Mouse (Mus musculus) brain, adult 2 months (tissue): Measurements from ENCODE around the gene Stk17b.
"Not testable (repeated sequence)": the region's sequence is repeated elsewhere in the genome, so short reads cannot be mapped to it uniquely, and the experiment has no call there.

ENCODE experiments used
- DNase-seq: peaks from one replicate; pipeline ENCODE4 v3.0.0; 2011; ENCODE audit warnings: low read depth, low spot score

Stk17b gene

DNA sequence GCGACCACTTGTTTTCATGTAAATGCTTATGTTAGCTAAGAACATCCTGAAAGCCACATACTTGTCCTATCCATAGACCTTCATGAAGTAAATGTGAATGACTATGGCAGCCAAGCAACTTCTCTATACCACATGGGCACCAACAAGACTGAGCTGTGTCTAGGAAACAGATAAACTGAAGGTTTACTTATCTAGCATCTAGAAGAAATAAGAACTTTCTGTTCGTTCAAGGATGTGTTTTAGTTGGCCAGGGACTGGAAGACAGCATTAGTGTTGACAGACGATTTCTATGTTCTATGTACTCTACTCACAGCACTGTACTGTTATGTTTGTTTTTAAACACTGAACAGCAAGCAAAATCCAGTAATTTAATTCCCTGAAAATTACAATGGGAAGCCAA lies 2.9 kb downstream of the Stk17b start:
- DNase-seq: no peak

DNA sequence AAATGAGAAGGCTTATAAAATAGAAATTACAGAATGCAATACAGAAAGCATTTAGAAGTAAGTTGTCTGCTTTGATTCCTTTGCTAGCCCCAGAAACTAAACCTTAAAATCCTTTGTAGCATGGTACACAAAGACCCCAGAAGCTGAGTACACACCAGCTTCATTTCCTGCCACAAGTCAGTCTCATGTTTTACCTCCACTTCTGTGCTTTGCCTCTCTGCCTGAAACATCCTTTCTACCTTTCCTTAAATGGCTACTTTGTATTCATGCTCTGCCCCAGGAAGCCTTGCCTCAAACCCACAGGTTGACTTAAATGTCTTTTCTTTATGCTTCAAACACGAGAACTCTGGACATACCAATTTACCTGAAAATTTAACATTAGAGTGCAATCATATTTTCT lies 3.7 kb downstream of the Stk17b start:
- no peak for DNase-seq

GRCm38 (mm10) chr1:53776176-53776905 lies 8.7 kb downstream of the Stk17b start:
- DNase-seq: no peak

DNA sequence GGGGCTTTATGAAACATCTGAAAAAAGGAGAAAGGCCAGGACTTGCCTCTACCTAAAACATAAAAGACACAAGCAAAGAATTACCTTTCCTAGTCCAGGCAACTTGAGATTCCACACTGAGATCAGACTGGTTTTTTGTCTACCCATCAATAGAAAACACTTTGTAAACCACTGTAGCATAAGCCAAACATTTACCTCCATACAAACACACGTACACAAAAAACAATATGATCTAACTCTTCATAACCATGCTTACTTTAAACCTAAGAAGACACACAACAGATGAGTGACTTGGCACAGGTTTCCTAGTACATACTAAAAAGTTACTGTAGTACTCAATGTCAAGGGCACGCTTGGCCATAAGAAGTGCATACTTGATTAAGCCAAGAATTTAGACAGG lies 9.5 kb downstream of the Stk17b start:
- DNase-seq: no peak

DNA sequence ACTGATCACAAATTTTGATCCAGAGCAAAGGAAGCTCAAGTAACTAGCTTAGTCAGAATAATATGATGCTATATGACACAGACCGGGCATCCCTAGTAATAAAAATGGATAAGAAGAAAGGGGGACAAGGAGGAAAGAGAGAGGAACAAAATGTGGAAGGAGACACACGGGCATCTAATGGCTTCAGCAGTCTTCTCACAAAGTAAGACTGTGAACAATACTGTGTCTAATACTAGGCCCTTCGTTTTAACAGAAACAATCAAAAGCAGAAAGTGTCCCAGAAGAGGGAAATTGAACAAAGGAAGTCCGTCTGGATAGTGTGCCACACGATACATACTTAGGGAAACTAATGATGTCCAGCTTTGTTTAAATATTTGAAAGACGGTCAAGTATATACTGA lies 10.0 kb downstream of the Stk17b start:
- no peak for DNase-seq

DNA sequence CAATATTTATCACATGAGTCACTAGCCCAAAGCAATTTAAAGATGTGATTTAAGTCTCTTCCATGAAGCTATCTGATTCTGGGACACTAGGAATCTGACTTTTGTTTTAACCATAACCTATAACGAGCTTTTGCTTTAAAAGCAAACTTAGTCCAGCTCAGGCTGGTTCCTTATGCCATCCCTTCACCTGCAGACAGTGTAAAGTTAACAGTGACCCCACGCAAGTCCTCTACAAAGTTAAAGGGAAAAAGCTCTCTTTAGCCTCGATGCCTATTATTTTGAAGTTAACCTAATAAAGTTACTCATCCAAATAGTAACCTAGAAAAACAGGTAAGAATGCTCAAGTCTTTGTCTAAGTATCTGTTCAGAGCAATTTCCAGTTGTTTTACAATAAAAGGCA lies 10.5 kb downstream of the Stk17b start:
- DNase-seq: no peak

DNA sequence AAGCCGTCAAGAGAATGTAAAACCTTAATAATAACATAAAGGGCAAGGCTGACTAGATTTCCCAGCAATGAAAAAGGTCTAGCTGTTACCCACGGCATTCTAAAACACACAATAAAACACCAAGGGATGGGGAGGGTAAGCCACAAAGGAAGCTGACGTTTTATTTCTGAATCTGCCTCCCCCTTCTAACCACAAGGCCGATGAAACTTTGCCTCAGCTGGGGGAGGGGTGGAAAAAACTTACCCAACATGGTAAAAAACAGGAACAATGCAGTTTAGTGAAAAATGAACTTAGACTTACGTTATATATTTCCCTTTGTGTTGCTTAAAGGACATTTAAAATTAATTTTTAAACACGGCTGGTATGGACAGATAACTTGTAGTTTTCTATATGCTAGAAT lies 11.0 kb downstream of the Stk17b start:
- DNase-seq: peak; percentile 13

DNA sequence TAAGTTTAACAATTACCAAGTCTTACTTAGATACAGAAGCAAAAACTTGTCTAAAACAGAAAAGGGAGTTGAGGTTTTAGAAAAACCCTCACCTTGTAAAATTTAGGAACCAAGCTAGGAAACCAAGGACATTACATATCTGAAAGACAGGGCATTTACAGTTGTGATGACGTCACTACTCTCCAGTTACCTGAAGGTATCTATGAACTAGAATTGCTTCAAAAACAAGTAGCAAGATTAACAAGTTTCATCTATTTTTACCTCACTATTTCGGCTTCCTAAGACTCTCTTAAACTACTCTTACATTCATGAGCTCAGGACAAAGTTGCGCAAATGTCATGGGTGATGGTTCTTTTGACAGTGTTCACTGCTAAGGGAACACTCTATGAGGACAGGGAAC lies 12.1 kb downstream of the Stk17b start:
- DNase-seq: no peak

DNA sequence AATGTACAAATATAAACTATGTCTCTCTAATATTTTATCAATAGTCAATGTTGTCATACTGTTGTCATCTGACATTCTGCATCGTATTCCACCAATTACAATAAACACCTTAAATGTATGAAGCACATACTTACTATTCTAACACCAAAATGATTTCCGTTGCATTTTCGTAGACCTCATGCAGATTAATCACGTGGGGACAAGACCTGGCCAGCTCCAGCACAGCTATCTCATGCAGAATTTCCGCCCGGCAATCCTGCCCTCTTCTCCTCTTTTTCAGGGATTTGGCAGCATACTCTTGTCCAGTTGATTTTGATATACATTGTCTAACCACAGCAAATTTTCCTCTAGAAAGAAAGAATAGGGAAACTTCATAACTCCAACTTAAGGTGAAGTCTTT lies 13.5 kb downstream of the Stk17b start:
- DNase-seq: no peak

GRCm38 (mm10) chr1:53766112-53766511 lies 18.9 kb downstream of the Stk17b start:
- no peak for DNase-seq

DNA sequence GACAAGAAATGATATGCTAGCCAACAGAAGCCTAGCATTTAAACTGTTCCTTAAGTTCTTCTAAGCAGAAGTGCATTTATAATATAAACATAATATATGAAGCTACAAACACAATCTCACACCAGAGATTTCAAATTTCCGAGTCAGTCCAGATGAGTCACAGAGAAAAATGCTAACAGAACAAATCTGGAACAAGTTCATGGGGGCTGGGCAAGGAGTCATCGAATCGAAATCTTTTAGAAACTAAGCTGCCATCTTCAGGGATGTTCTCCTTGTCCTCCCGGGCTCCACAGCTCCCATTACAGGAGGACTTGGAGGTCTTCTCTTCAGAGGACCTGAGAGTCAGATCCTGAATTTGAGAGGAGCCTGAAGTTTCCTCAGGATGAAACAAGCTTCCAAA lies 27.7 kb downstream of the Stk17b start:
- DNase-seq: peak; percentile 8

DNA sequence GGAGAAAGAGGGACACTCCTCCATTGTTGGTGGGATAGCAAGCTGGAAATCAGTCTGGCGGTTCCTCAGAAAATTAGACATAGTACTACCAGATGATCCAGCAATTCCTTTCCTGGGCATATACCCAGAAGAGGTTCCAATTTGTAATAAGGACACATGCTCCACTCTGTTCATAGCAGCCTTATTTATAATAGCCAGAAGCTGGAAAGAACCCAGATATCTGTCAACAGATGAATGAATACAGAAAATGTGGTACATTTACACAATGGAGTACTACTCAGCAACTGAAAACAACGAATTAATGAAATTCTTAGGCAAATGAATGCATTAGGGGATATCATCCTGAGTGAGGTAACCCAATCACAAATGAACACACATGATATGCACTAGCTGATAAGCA lies 31.5 kb downstream of the Stk17b start:
- DNase-seq: not testable (repeated sequence)

DNA sequence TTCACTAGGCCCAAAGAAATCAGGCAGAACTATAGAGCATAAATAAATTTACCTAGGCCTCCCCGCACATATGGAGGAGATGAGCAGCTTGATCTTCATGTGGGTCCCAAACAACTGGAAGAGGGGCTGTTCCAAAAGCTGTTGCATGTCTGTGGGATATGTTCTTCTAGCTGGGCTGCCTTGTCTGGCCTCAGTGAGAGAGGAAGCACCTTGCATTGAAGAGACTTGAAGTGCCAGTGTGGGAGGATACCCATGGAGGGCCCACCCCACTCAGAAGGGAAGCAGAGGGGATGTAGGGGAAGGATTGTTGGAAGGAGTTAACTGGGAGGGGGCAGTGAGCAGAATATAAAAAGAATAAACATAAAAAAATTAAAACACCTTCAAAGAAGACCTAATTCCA lies 33.9 kb downstream of the Stk17b start:
- DNase-seq: no peak

GRCm38 (mm10) chr1:53750697-53751096 lies 34.3 kb downstream of the Stk17b start:
- not testable (repeated sequence) for DNase-seq

- DNase-seq: not testable (repeated sequence)
Observed at GRCm38 (mm10) chr1:53749881-53750385, 35.1 kb downstream of the Stk17b start.

DNA sequence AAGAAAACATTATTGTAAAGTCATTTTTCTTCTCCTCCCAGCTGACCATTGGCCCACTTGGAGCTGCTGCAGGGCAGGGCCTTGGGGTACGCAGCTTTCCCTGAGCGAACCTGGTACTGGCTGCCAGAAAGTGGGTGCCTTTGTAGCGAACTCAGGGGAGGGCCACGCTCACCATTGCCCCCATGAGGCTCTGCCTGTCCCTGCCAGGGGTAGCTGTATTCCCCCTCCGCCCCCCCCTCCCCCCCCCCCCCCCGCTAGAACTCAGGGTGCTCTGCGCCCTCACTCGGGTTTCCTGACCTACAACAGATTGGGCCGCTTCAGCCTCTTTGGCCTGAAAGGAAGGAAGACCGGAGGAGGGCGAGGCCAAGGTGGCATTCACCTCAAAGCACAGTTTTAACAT lies 36.5 kb downstream of the Stk17b start:
- DNase-seq: no peak

DNA sequence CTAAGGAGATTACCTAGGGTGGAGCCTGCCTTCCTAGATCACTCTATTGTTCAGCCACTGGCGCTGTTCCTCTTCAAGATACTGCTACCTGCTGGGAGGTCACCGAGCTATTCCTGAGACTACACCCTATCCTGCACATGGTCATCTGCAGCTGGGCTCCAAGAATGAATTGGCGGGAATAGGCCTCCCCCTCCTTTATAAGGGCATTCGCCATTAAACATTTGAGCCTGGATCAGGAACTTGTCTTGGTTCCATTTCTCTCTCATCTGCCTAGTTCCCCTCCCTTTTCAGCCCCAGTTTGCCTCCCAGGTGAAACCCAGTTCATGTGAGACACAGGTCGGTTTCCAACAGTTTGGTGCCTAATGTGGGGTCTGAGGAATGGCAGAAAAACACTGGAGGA lies 39.0 kb downstream of the Stk17b start:
- no peak for DNase-seq

DNA sequence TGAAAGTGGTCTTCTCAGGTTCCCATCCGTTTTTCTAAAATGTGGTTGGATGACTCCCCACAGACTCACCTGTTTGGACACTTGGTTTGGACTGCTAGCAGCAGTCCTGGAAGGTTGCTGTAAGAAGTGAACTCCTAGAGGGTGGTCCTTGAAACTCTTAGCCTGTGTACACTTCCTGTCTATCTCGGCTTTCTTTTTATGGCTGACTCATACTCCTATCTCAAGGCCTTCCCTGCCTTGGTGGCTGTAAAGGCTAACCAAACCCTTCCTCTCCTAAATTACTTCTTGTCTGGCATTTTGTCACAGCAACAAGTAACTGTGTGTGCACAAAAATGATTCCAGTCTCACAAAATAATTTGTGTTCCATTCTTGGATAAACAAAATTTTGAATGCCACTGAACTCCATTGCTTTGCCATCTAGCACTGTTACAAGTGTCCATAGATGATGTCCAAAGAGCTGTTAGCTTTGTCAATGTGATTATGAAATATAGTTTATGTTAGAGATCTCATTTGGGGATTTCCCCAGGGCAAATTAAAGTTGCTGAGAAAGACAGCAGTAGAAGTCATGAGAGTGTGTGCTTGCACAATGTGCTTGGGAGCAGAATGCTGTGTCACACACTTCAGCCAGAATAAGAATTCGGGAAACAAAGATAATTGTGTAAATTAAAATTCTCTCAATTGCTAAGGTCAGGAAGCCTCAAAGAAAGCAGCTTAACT lies 43.1 kb downstream of the Stk17b start:
- no peak for DNase-seq

- DNase-seq: no peak
Observed at GRCm38 (mm10) chr1:53740777-53741336, 44.2 kb downstream of the Stk17b start.

- not testable (repeated sequence) for DNase-seq
Observed at GRCm38 (mm10) chr1:53740077-53740776, 44.8 kb downstream of the Stk17b start.

- no peak for DNase-seq
Observed at GRCm38 (mm10) chr1:53736583-53736982, 48.4 kb downstream of the Stk17b start.
